ENCODE assay signal across 18 mouse cellular contexts in the genomic region with DNA sequence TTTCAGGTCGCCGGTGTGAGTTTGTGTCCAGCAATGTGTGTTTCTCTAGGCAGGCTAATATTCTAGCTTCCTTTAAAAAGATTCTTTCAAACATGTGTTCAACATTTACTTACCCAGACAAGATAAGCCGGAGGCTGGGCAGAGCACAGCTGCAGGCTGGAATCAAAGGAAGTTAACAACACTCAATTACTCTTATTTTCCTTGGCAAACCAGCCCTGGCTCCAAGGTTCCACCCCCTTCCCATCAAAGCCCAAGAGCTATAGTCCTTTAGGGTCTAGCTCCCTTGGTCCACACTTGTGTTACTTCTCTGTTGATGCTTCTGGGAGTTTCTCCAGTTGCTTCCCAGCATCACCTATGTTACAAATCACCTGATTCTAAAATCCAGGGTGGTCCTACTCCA. TPM values are rescaled to one million over a fixed set of nuclear protein-coding genes. Genes with fewer than 3 reads are reported as not detected.
A peak's percentile ranks its signal among the peaks of the same experiment; 100 is the strongest.
DNase-seq lines count a peak whose midpoint lies in the region; ATAC-seq and TF ChIP-seq lines count a peak whose summit lies in the region.
"Had no signal": no experiment of that assay in that cellular context is flagged by ENCODE, and none has a peak within 500 bp of the region (broad histone marks: within the 10 kb centered on the region; RNA-seq: fewer than 3 reads in every experiment).

No protein-coding gene starts in this region.

- ATAC-seq in heart, embryonic 14.5 days (ENCODE audit: insufficient number of reproducible peaks, insufficient read depth, low FRiP score, low read depth), result no peak; the same call in 1 of the 2 replicates
- ATAC-seq in midbrain, embryonic 16.5 days, result no peak
- ATAC-seq: inflammation-experienced regulatory T-cells, adult 6 months had no signal

- no peaks in the 10 kb centered on the region for H3K36me3 ChIP-seq in heart, embryonic 10.5 days
- no peaks in the 10 kb centered on the region for H3K36me3 ChIP-seq in heart, embryonic 14.5 days (ENCODE audit: control insufficient read depth, insufficient read depth, low read length)
- no peaks in the 10 kb centered on the region for H3K36me3 ChIP-seq in midbrain, embryonic 16.5 days (ENCODE audit: control insufficient read depth, insufficient read depth, low read length)
- H3K36me3 ChIP-seq: hindbrain, embryonic 13.5 days; limb, embryonic 15.5 days; liver, embryonic 15.5 days had no signal

- no peaks in the 10 kb centered on the region for H3K27me3 ChIP-seq in heart, embryonic 10.5 days (ENCODE audit: insufficient read depth, poor library complexity, severe bottlenecking)
- no peaks in the 10 kb centered on the region; the same call in 1 of the 2 replicates for H3K27me3 ChIP-seq in heart, embryonic 14.5 days (ENCODE audit: control insufficient read depth, insufficient read depth, low read length)
- H3K27me3 ChIP-seq in midbrain, embryonic 16.5 days (ENCODE audit: control insufficient read depth, insufficient read depth, low read depth, low read length), result no peaks in the 10 kb centered on the region
- H3K27me3 ChIP-seq: hindbrain, embryonic 13.5 days; limb, embryonic 15.5 days had no signal

- intact Hi-C loops in heart, postnatal 25 days (cut with DNase I), result no loop called here
- intact Hi-C loops in left cerebral cortex, adult 2 months (cut with DNase I), result no loop called here
- intact Hi-C loops in left cerebral cortex, postnatal 4 days (cut with DNase I), result no loop called here

- H3K4me1 ChIP-seq in heart, embryonic 10.5 days, result peaks cover 8% of the 10 kb centered on the region
- H3K4me1 ChIP-seq in heart, embryonic 14.5 days (ENCODE audit: control insufficient read depth in 2 of 2, insufficient read depth in 2 of 2, low read length in 2 of 2), result peaks cover 4 to 5% of the 10 kb centered on the region in 2 experiments; a peak in 3 of 4 replicates
- no peaks in the 10 kb centered on the region for H3K4me1 ChIP-seq in midbrain, embryonic 16.5 days (ENCODE audit: control insufficient read depth, insufficient read depth, low read length)
- H3K4me1 ChIP-seq: liver, embryonic 15.5 days; megakaryocyte, embryonic 14.5 days had no signal

- 64% methylated on average over 3 of the region's 3 CpGs for WGBS in heart, embryonic 10.5 days
- 51% methylated on average over 3 of the region's 3 CpGs for WGBS in heart, embryonic 14.5 days
- WGBS in midbrain, embryonic 16.5 days, result 75% methylated on average over 3 of the region's 3 CpGs

- no peak overlapping the region for H3K27ac ChIP-seq in heart, embryonic 10.5 days
- H3K27ac ChIP-seq in left cerebral cortex, adult 2 months, result peak overlapping the region; percentile 76
- H3K27ac ChIP-seq in heart, embryonic 14.5 days (replicated peaks in 1 of 2; ENCODE audit: control insufficient read depth in 1 of 2, insufficient read depth in 1 of 2, low read depth in 2 of 2, low read length in 2 of 2), result peak overlapping the region in 1 of 2 experiments; percentile 53; a peak in 1 of 4 replicates
- H3K27ac ChIP-seq in midbrain, embryonic 16.5 days (ENCODE audit: low read length), result no peak overlapping the region
- H3K27ac ChIP-seq: hindbrain, embryonic 13.5 days; limb, embryonic 15.5 days; liver, embryonic 15.5 days had no signal

- H3K9ac ChIP-seq in heart, embryonic 14.5 days (ENCODE audit: low read length), result no peak overlapping the region
- no peak overlapping the region for H3K9ac ChIP-seq in midbrain, embryonic 16.5 days (ENCODE audit: low read depth, low read length)
- H3K9ac ChIP-seq: hindbrain, embryonic 13.5 days; limb, embryonic 15.5 days; liver, embryonic 15.5 days had no signal

- no peak overlapping the region for H3K4me3 ChIP-seq in heart, embryonic 10.5 days
- H3K4me3 ChIP-seq in left cerebral cortex, adult 2 months, result no peak overlapping the region
- H3K4me3 ChIP-seq in heart, embryonic 14.5 days (ENCODE audit: control insufficient read depth in 1 of 2, insufficient read depth in 1 of 2, low read depth in 1 of 2, low read length in 2 of 2), result no peak overlapping the region
- no peak overlapping the region for H3K4me3 ChIP-seq in midbrain, embryonic 16.5 days (ENCODE audit: low read depth, low read length)
- H3K4me3 ChIP-seq: hindbrain, embryonic 13.5 days; limb, embryonic 15.5 days; liver, embryonic 15.5 days; megakaryocyte, embryonic 14.5 days; myocyte had no signal

- peak overlapping the region; percentile 18; the same call in 1 of the 2 replicates for H3K4me2 ChIP-seq in heart, embryonic 14.5 days (ENCODE audit: low read length)
- no peak overlapping the region for H3K4me2 ChIP-seq in midbrain, embryonic 16.5 days (ENCODE audit: low read length)
- H3K4me2 ChIP-seq: hindbrain, embryonic 13.5 days; limb, embryonic 15.5 days; liver, embryonic 15.5 days had no signal

- H3K9me3 ChIP-seq in heart, embryonic 10.5 days, result no peaks in the 10 kb centered on the region
- no peaks in the 10 kb centered on the region for H3K9me3 ChIP-seq in heart, embryonic 14.5 days (ENCODE audit: control insufficient read depth, low read length)
- H3K9me3 ChIP-seq in midbrain, embryonic 16.5 days (replicated peaks; ENCODE audit: control insufficient read depth, low read length, poor library complexity, severe bottlenecking), result no peaks in the 10 kb centered on the region
- H3K9me3 ChIP-seq: hindbrain, embryonic 13.5 days; limb, embryonic 15.5 days; liver, embryonic 15.5 days; megakaryocyte, embryonic 14.5 days had no signal

- TF ChIP-seq CTCF in left cerebral cortex, adult 2 months (IDR thresholded peaks at IDR 0.05), result no peak

- peak; percentile 71 for DNase-seq in heart, embryonic 10.5 days (ENCODE audit: low spot score)
- DNase-seq in heart, postnatal 25 days (ENCODE audit: low spot score), result no peak
- DNase-seq in left cerebral cortex, adult 2 months (ENCODE audit: extremely low spot score in 1 of 2, low spot score in 2 of 2), result no peak
- no peak for DNase-seq in left cerebral cortex, postnatal 4 days
- peak; percentile 29 for DNase-seq in lung, postnatal 25 days (ENCODE audit: low spot score)
- DNase-seq: adrenal gland, adult 2 months; cerebellum, adult 9-11 months; gastrocnemius, postnatal 14 days; midbrain, embryonic 14.5 days; thymus, postnatal 14 days had no signal

RNA-seq across cellular contexts. Expression of a gene that starts 6.7 kb away (rescaled TPM):
- polyA plus RNA-seq in heart, embryonic 10.5 days (2016; fragmentation: Nextera tagmentation; extraction: Ambion mirVana), result 5.6 and 8.4 TPM in 2 replicates
- 1 to 10 TPM; 5.5 to 6.0 TPM for total RNA-seq in heart, postnatal 25 days (2021)
- 10 to 100 TPM; 37.5 to 40.7 TPM for total RNA-seq in left cerebral cortex, adult 2 months (2021)
- 10 to 100 TPM; 40.2 to 47.3 TPM for total RNA-seq in left cerebral cortex, postnatal 4 days (2021)
- 4.2 and 4.9 TPM in 2 replicates for polyA plus RNA-seq in heart, embryonic 14.5 days (2014; fragmentation: Nextera tagmentation; extraction: Ambion mirVana)
- polyA plus RNA-seq in midbrain, embryonic 16.5 days (2015; fragmentation: Nextera tagmentation; extraction: Ambion mirVana), result 32.1 and 34.7 TPM in 2 replicates

Comparison
In these comparisons a context has a peak if more than half of its experiments do, and no peak if none do; other contexts are left out.
1. DNase-seq: peak in heart, embryonic 10.5 days (single experiment) and lung, postnatal 25 days (single experiment); none in heart, postnatal 25 days (single experiment), left cerebral cortex, adult 2 months (0 of 2) and left cerebral cortex, postnatal 4 days (single experiment).
2. RNA of a gene that starts 6.7 kb away (total RNA-seq): 40.2 to 47.3 TPM in left cerebral cortex, postnatal 4 days and 37.5 to 40.7 TPM in left cerebral cortex, adult 2 months; 5.5 to 6.0 TPM in heart, postnatal 25 days; every median in the first group is over 4 times any median in the second.